Mouse (Mus musculus) midbrain, embryonic 11.5 days (tissue): Measurements from ENCODE around the gene Smarcc1. TPM values are rescaled to one million over a fixed set of nuclear protein-coding genes. Genes with fewer than 3 reads are reported as not detected.

Experiments used
- ATAC-seq: fragments of 200-750 bp; cut with Nextera tagmentation; 2 replicates; pipeline ENCODE4 v1.8.0; 2017; ENCODE audit warnings: moderate TSS enrichment, moderate library complexity; ENCODE audit not compliant: low FRiP score
- DNase-seq: peaks from one replicate; pipeline ENCODE4 v3.0.0; 2015; ENCODE audit warnings: low spot score; ENCODE audit errors: missing footprints
- H3K27ac ChIP-seq: fragments of 300-500 bp; sonication (generic); 2 replicates; pipeline ENCODE4 v1.5.1; 2014; ENCODE audit warnings: low read depth, low read length
- H3K27me3 ChIP-seq: fragments of 300-500 bp; sonication (generic); 2 replicates; pipeline ENCODE4 v1.6.1; 2014; ENCODE audit warnings: mild to moderate bottlenecking, low read length, moderate library complexity, mixed read lengths; ENCODE audit not compliant: control insufficient read depth, insufficient read depth
- H3K36me3 ChIP-seq: fragments of 300-500 bp; sonication (generic); 2 replicates; pipeline ENCODE4 v1.6.1; 2014; ENCODE audit warnings: mild to moderate bottlenecking, low read length, moderate library complexity, mixed read lengths; ENCODE audit not compliant: control insufficient read depth, insufficient read depth
- H3K4me1 ChIP-seq: fragments of 300-500 bp; sonication (generic); 2 replicates; pipeline ENCODE4 v1.6.1; 2014; ENCODE audit warnings: low read length; ENCODE audit not compliant: control insufficient read depth, insufficient read depth
- H3K4me2 ChIP-seq: fragments of 300-500 bp; sonication (generic); 2 replicates; pipeline ENCODE4 v1.6.1; 2014; ENCODE audit warnings: mild to moderate bottlenecking, moderate library complexity
- H3K4me3 ChIP-seq: fragments of 300-500 bp; sonication (generic); 2 replicates; pipeline ENCODE4 v1.5.1; 2014; ENCODE audit warnings: low read depth, low read length
- H3K9ac ChIP-seq: fragments of 300-500 bp; sonication (generic); 2 replicates; pipeline ENCODE4 v1.6.1; 2014; ENCODE audit warnings: low read length
- H3K9me3 ChIP-seq: fragments of 300-500 bp; sonication (generic); 2 replicates; pipeline ENCODE4 v1.6.1; 2016; ENCODE audit warnings: low read length; ENCODE audit not compliant: control insufficient read depth
- WGBS: fragments of 180-500 bp; shearing (Covaris S2); extraction: QIAGEN DNeasy Blood & Tissue Kit; methylation state at CpG from one replicate; pipeline ENCODE4 v1.1.7; 2014; 5-methylcytosine and 5-hydroxymethylcytosine counted together
- polyA plus RNA-seq: library from polyadenylated mRNA; unstranded; fragments of >200 nt; fragmentation: Nextera tagmentation; extraction: Ambion mirVana; gene quantifications from 2 replicates; pipeline ENCODE4 v1.2.1, GENCODE M21; 2014

Gene Smarcc1
- polyA plus RNA-seq, 1 experiment from 2014 or later: 146 TPM

GRCm38 (mm10) chr9:110244567-110244888, 127.0 kb downstream of the Smarcc1 start:
- H3K27me3 ChIP-seq: peaks cover 3% of the 10 kb centered on the region; the same call in 1 of the 2 replicates
- WGBS: 31% methylated on average over 7 of the region's 7 CpGs
- H3K27ac ChIP-seq: no peak overlapping the region
- peaks cover 21% of the 10 kb centered on the region for H3K4me1 ChIP-seq
- 0 out of 2 replicates have a peak, but pooled peaks have one; percentile 1 for ATAC-seq
- peak overlapping the region; percentile 71; the same call in 1 of the 2 replicates for H3K9ac ChIP-seq
- H3K36me3 ChIP-seq: 0 out of 2 replicates have a peak, but pooled peaks cover 2% of the 10 kb centered on the region
- H3K4me3 ChIP-seq: peak overlapping the region; percentile 65
- peak; percentile 91 for DNase-seq
- H3K9me3 ChIP-seq: no peaks in the 10 kb centered on the region
- H3K4me2 ChIP-seq: peak overlapping the region; percentile 100

GRCm38 (mm10) chr9:110244889-110245589, 127.5 kb downstream of the Smarcc1 start:
- peak; percentile 41 for ATAC-seq
- peaks cover 3% of the 10 kb centered on the region; the same call in 1 of the 2 replicates for H3K27me3 ChIP-seq

GRCm38 (mm10) chr9:110245590-110246320, 128.2 kb downstream of the Smarcc1 start:
- Histone ChIP-seq H3K4me1 (peaks cover 33% of the 10 kb centered on the region), H3K9me3 (no peaks in the 10 kb centered on the region), H3K27ac (peak overlapping the region; percentile 48; the same call in 1 of the 2 replicates), H3K9ac (peak overlapping the region; percentile 71), H3K36me3 (0 out of 2 replicates have a peak, but pooled peaks cover 2% of the 10 kb centered on the region), H3K4me2 (peak overlapping the region; percentile 100), H3K27me3 (peaks cover 3% of the 10 kb centered on the region; the same call in 1 of the 2 replicates), H3K4me3 (peak overlapping the region; percentile 65)
- 2% methylated on average over 36 of the region's 40 CpGs for WGBS
- DNase-seq (peak; percentile 95), ATAC-seq (peak; percentile 71)

More at GRCm38 (mm10) chr9:110244889-110245589, 127.5 kb downstream of the Smarcc1 start:
- Histone ChIP-seq H3K9ac (peak overlapping the region; percentile 71), H3K4me3 (peak overlapping the region; percentile 65), H3K36me3 (0 out of 2 replicates have a peak, but pooled peaks cover 2% of the 10 kb centered on the region), H3K27ac (peak overlapping the region; percentile 48; the same call in 1 of the 2 replicates), H3K4me1 (peaks cover 26% of the 10 kb centered on the region), H3K4me2 (peak overlapping the region; percentile 100), H3K9me3 (no peaks in the 10 kb centered on the region)
- DNase-seq: peak; percentile 93
- WGBS: 1% methylated on average over 90 of the region's 93 CpGs

- 53% methylated on average over 13 of the region's 13 CpGs for WGBS
- H3K9ac ChIP-seq: peak overlapping the region; percentile 31; the same call in 1 of the 2 replicates
- no peak overlapping the region for H3K27ac ChIP-seq
- no peaks in the 10 kb centered on the region for H3K9me3 ChIP-seq
- H3K4me2 ChIP-seq: peak overlapping the region; percentile 100
- peaks cover 39% of the 10 kb centered on the region for H3K4me1 ChIP-seq
- ATAC-seq (no peak), DNase-seq (no peak)
- 0 out of 2 replicates have a peak, but pooled peaks cover 2% of the 10 kb centered on the region for H3K36me3 ChIP-seq
- H3K27me3 ChIP-seq: peaks cover 3% of the 10 kb centered on the region; the same call in 1 of the 2 replicates
- no peak overlapping the region; the same call in 1 of the 2 replicates for H3K4me3 ChIP-seq
Measured at GRCm38 (mm10) chr9:110246321-110246640, 128.8 kb downstream of the Smarcc1 start.

- DNase-seq (no peak), ATAC-seq (no peak)
- Histone ChIP-seq H3K27me3 (peaks cover 3% of the 10 kb centered on the region; the same call in 1 of the 2 replicates), H3K9me3 (no peaks in the 10 kb centered on the region), H3K27ac (no peak overlapping the region), H3K9ac (no peak overlapping the region), H3K4me1 (peaks cover 43% of the 10 kb centered on the region), H3K4me3 (no peak overlapping the region), H3K4me2 (no peak overlapping the region), H3K36me3 (no peaks in the 10 kb centered on the region)
- WGBS: 85% methylated on average over 10 of the region's 10 CpGs
Measured at GRCm38 (mm10) chr9:110247049-110247448, 129.5 kb downstream of the Smarcc1 start.

- no peak overlapping the region for H3K4me3 ChIP-seq
- no peaks in the 10 kb centered on the region for H3K36me3 ChIP-seq
- 64% methylated on average over 2 of the region's 2 CpGs for WGBS
- H3K9ac ChIP-seq: peak overlapping the region; percentile 63; the same call in 1 of the 2 replicates
- ATAC-seq (no peak), DNase-seq (no peak)
- H3K27ac ChIP-seq: peak overlapping the region; percentile 98
- peaks cover 3% of the 10 kb centered on the region; the same call in 1 of the 2 replicates for H3K27me3 ChIP-seq
- peaks cover 43% of the 10 kb centered on the region for H3K4me1 ChIP-seq
- H3K9me3 ChIP-seq: no peaks in the 10 kb centered on the region
- peak overlapping the region; percentile 36 for H3K4me2 ChIP-seq
Measured at GRCm38 (mm10) chr9:110248861-110249260, 131.4 kb downstream of the Smarcc1 start.

GRCm38 (mm10) chr9:110249823-110250543, 132.5 kb downstream of the Smarcc1 start:
- 3% methylated on average over 11 of the region's 11 CpGs for WGBS
- H3K4me3 ChIP-seq: peak overlapping the region; percentile 9; the same call in 1 of the 2 replicates
- ATAC-seq (peak; percentile 88), DNase-seq (peak; percentile 97)
- peaks cover 38% of the 10 kb centered on the region for H3K4me1 ChIP-seq
- H3K36me3 ChIP-seq: no peaks in the 10 kb centered on the region
- no peaks in the 10 kb centered on the region for H3K27me3 ChIP-seq
- peak overlapping the region; percentile 36 for H3K4me2 ChIP-seq
- H3K27ac ChIP-seq: peak overlapping the region; percentile 98
- peak overlapping the region; percentile 63 for H3K9ac ChIP-seq
- H3K9me3 ChIP-seq: no peaks in the 10 kb centered on the region

GRCm38 (mm10) chr9:110250776-110251175, 133.3 kb downstream of the Smarcc1 start:
- DNase-seq (no peak), ATAC-seq (no peak)
- WGBS: 88% methylated on average over 14 of the region's 14 CpGs
- Histone ChIP-seq H3K4me2 (no peak overlapping the region), H3K9ac (peak overlapping the region; percentile 17; the same call in 1 of the 2 replicates), H3K27me3 (no peaks in the 10 kb centered on the region), H3K9me3 (no peaks in the 10 kb centered on the region), H3K4me3 (no peak overlapping the region), H3K27ac (peak overlapping the region; percentile 98), H3K4me1 (peaks cover 44% of the 10 kb centered on the region), H3K36me3 (no peaks in the 10 kb centered on the region)
